ENCODE assay signal across 28 mouse cellular contexts in genomic region chr1:133377547-133377946, GRCm38 (mm10). TPM values are rescaled to one million over a fixed set of nuclear protein-coding genes. Genes with fewer than 3 reads are reported as not detected.
"Had no signal": no experiment of that assay in that cellular context is flagged by ENCODE, and none has a peak within 500 bp of the region (broad histone marks: within the 10 kb centered on the region; RNA-seq: fewer than 3 reads in every experiment).

No protein-coding gene starts in this region.

- H3K4me3 ChIP-seq: gastrocnemius, adult 2 months; heart, embryonic 10.5 days; heart, embryonic 12.5 days; hindbrain, embryonic 10.5 days; hindbrain, embryonic 12.5 days; intestine, embryonic 15.5 days; layer of hippocampus, adult 2 months; left cerebral cortex, adult 2 months; limb, embryonic 10.5 days; limb, embryonic 12.5 days; liver, embryonic 13.5 days; liver, embryonic 15.5 days had no signal

- H3K9me3 ChIP-seq: heart, embryonic 10.5 days; heart, embryonic 12.5 days; hindbrain, embryonic 12.5 days; intestine, embryonic 15.5 days; limb, embryonic 10.5 days; limb, embryonic 12.5 days; liver, embryonic 13.5 days; liver, embryonic 15.5 days had no signal

- ATAC-seq: forebrain, embryonic 16.5 days; hindbrain, embryonic 16.5 days; inflammation-experienced regulatory T-cells, adult 6 months; intestine, embryonic 15.5 days; intestine, postnatal 0 days; liver, postnatal 0 days had no signal

- DNase-seq: gastrocnemius, adult 2 months; gastrocnemius, postnatal 10 days; gastrocnemius, postnatal 25 days; heart, adult 18-20 months; heart, postnatal 10 days; heart, postnatal 4 days; liver; liver, embryonic 13.5 days; liver, postnatal 0 days had no signal

- H3K4me2 ChIP-seq: heart, embryonic 12.5 days; hindbrain, embryonic 12.5 days; hindbrain, embryonic 14.5 days; intestine, embryonic 15.5 days; limb, embryonic 12.5 days; liver, embryonic 13.5 days; liver, embryonic 15.5 days had no signal

- H3K27me3 ChIP-seq: heart, embryonic 12.5 days; hindbrain, embryonic 12.5 days; intestine, embryonic 15.5 days; limb, embryonic 12.5 days; liver, embryonic 13.5 days; liver, embryonic 15.5 days had no signal

- H3K36me3 ChIP-seq: heart, embryonic 10.5 days; heart, embryonic 12.5 days; hindbrain, embryonic 12.5 days; intestine, embryonic 15.5 days; limb, embryonic 10.5 days; limb, embryonic 12.5 days; liver, embryonic 13.5 days; liver, embryonic 15.5 days had no signal

- H3K9ac ChIP-seq: heart, embryonic 12.5 days; hindbrain, embryonic 12.5 days; hindbrain, embryonic 14.5 days; intestine, embryonic 15.5 days; limb, embryonic 12.5 days; liver, embryonic 13.5 days; liver, embryonic 15.5 days; liver, postnatal 0 days had no signal

- H3K27ac ChIP-seq: gastrocnemius, adult 2 months; heart, embryonic 10.5 days; hindbrain, embryonic 12.5 days; hindbrain, embryonic 14.5 days; intestine, embryonic 15.5 days; layer of hippocampus, adult 2 months; left cerebral cortex, adult 2 months; limb, embryonic 10.5 days; limb, embryonic 12.5 days; liver, embryonic 13.5 days; liver, embryonic 15.5 days had no signal

RNA-seq across cellular contexts. Expression of gene Etnk2, which starts 14.2 kb away (rescaled TPM):
- polyA plus RNA-seq: inflammation-experienced regulatory T-cells, adult 6 months had no signal

RNA-seq across cellular contexts. Expression of gene Ren1, which starts 27.2 kb away (rescaled TPM):
- polyA plus RNA-seq: forebrain, embryonic 16.5 days; frontal cortex, adult 2 months; heart, embryonic 14.5 days; inflammation-experienced regulatory T-cells, adult 6 months; limb, embryonic 10.5 days; limb, embryonic 12.5 days had no signal

RNA-seq across cellular contexts. Expression of gene Sox13, which starts 46.6 kb away (rescaled TPM):
- polyA plus RNA-seq: inflammation-experienced regulatory T-cells, adult 6 months had no signal

RNA-seq across cellular contexts. Expression of gene Kiss1, which starts 55.9 kb away (rescaled TPM):
- polyA plus RNA-seq: heart, embryonic 10.5 days; heart, embryonic 12.5 days; heart, embryonic 14.5 days; heart, embryonic 16.5 days; hindbrain, embryonic 10.5 days; hindbrain, embryonic 12.5 days; hindbrain, embryonic 14.5 days; hindbrain, embryonic 16.5 days; inflammation-experienced regulatory T-cells, adult 6 months; intestine, embryonic 15.5 days; intestine, postnatal 0 days; limb, embryonic 10.5 days; limb, embryonic 12.5 days; limb, embryonic 14.5 days; liver, embryonic 13.5 days; liver, embryonic 15.5 days; liver, postnatal 0 days had no signal
